Mouse (Mus musculus) activated CD4-positive, CD25-positive, alpha-beta regulatory T cell (primary cell): ENCODE data around the gene Phf5a. TPM values are rescaled to one million over a fixed set of nuclear protein-coding genes. Genes with fewer than 3 reads are reported as not detected.

Source experiments
- polyA plus RNA-seq, 2 experiments: library from polyadenylated mRNA; unstranded; fragments of 100-300 nt; shearing (Covaris generic); gene quantifications; one replicate each; pipeline ENCODE4 v1.2.1; 2017

The Phf5a gene
- polyA plus RNA-seq = 100 to 1,000 TPM; 102 to 126 TPM

DNA sequence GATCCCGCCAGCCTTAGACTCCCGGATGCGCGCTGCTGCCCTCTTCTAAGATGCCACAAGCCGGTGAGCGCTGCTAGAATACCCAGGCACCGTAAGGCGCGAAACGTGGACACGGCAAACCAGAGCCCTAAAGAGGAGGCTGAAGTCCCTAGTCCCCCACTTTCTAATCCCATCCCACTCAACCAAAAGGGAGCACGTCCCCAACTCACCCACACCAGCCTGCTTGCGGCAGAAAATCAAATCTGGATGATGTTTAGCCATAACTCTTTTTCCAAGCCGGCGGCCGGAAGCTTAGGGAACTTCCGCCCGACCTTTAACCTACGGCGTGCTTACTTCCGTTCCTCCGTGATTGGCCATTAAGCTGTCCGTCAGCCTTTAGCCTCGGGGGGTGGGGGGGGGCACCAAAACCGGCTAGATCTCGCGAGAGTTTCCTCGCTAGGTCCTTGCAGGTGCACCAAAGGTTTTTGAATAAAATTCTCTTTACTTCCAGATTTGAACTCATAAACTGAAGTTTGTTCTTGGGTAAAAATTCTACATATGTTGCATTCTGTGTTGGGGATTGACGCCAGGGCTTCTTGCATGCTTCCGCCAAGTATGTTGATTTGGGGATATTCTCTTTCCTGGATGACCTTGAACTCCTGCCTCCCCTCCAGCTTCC lies at the start of gene Phf5a:
TSS of gene Phf5a (minus strand) at position 308 of the 658 bp plus-strand sequence.

DNA sequence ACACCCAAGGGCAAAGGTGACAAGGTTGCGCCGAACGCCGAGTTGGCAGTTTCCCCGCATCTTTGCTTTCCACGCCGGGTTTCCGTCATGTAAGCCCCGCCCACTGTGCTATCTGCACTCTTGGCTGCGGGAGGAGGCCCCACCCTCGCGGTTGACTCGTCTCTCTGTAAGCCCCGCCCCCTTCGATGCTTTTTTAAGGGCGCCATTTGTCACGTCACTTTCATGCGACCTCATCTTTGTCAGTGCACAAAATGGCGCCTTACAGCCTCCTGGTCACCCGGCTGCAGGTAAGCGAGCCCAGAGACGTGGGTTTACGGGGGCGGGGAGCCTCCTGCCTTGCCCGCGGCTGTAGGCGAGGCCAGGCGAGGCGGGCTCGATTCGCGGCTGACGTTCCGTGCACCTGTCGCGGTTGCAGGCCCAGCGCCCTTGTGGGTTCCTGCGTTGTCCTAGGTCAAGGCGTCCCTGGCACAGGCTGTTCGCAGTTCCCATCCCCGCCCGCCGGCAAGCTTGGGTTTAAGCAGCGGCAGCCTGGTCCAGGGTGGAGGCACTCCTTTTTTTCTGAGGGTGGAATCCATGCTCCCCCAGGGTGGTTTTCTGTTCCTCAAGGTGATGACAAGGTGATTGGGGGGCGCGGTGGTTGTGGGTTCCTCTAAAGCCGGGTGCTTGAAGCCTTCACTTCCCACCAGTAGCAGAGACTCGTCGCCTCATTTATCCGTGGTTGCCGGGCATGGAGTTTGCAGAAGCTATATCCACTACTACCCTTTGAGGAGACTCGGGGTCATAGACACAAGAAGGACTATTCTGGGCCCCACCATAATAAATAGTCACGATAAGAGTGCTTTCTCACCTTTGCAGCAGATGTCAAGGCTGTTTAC lies 788 bp upstream of the Phf5a start, which contains the start of gene Aco2:
TSS of gene Aco2 (plus strand) at position 48 of the 875 bp plus-strand sequence.

GRCm38 (mm10) chr15:81858517-81859329 lies 13.0 kb downstream of the Phf5a start, which contains the start of gene Tob2:
Tob2 (minus strand) TSS chr15:81858796.

Other genes with a start within 250 kb of the Phf5a start
- gene L3mbtl2, start 208.0 kb downstream of the Phf5a start, polyA plus RNA-seq = 10 to 100 TPM; 16.6 to 21.7 TPM
- gene Chadl, start 174.6 kb downstream of the Phf5a start, polyA plus RNA-seq = 1 to 10 TPM in 1 of 2 experiments, under 1 TPM in 1; 0.86 to 4.7 TPM
- 1 to 10 TPM; 4.9 to 8.6 TPM for gene Zc3h7b, start 126.9 kb downstream of the Phf5a start, polyA plus RNA-seq
- gene Rangap1, start 126.4 kb downstream of the Phf5a start, polyA plus RNA-seq = 10 to 100 TPM; 55.5 to 73.6 TPM
- 10 to 100 TPM; 19.1 to 22.6 TPM for gene Tef, start 69.5 kb downstream of the Phf5a start, polyA plus RNA-seq
- gene Tob2, start 13.1 kb downstream of the Phf5a start, polyA plus RNA-seq = 10 to 100 TPM; 33.5 to 63.3 TPM
- 100 to 1,000 TPM in 1 of 2 experiments, 10 to 100 TPM in 1; 95.9 to 114 TPM for gene Aco2, start 398 bp upstream of the Phf5a start, polyA plus RNA-seq
- gene Polr3h, start 54.3 kb upstream of the Phf5a start, polyA plus RNA-seq = 10 to 100 TPM; 43.2 to 56.7 TPM
- gene Csdc2, start 64.8 kb upstream of the Phf5a start, polyA plus RNA-seq = under 1 TPM in 1 of 2 experiments, not detected in 1; 0.36 TPM
- gene Pmm1, start 89.0 kb upstream of the Phf5a start, polyA plus RNA-seq = 10 to 100 TPM in 1 of 2 experiments, 1 to 10 TPM in 1; 6.9 to 20.5 TPM
- not detected for gene 1700029P11Rik, start 108.6 kb upstream of the Phf5a start, polyA plus RNA-seq
- gene Xrcc6, start 115.9 kb upstream of the Phf5a start, polyA plus RNA-seq = 10 to 100 TPM; 60.7 to 84.2 TPM
- 10 to 100 TPM; 31.3 to 45.5 TPM for gene Desi1, start 162.0 kb upstream of the Phf5a start, polyA plus RNA-seq
- 100 to 1,000 TPM; 149 to 178 TPM for gene Snu13, start 175.7 kb upstream of the Phf5a start, polyA plus RNA-seq
- not detected for gene 4930407I10Rik, start 187.2 kb upstream of the Phf5a start, polyA plus RNA-seq
- under 1 TPM in 1 of 2 experiments, not detected in 1; 0.22 TPM for gene Mei1, start 198.1 kb upstream of the Phf5a start, polyA plus RNA-seq